Mouse (Mus musculus): ENCODE results near the gene Rpl10a.
A peak's percentile ranks its signal among the peaks of the same experiment; 100 is the strongest.

Rpl10a gene

GRCm38 (mm10) chr17:28360531-28361277 is 32.4 kb downstream of the Rpl10a start:
- no peak for DNase-seq (ENCODE audit: low spot score)

DNA sequence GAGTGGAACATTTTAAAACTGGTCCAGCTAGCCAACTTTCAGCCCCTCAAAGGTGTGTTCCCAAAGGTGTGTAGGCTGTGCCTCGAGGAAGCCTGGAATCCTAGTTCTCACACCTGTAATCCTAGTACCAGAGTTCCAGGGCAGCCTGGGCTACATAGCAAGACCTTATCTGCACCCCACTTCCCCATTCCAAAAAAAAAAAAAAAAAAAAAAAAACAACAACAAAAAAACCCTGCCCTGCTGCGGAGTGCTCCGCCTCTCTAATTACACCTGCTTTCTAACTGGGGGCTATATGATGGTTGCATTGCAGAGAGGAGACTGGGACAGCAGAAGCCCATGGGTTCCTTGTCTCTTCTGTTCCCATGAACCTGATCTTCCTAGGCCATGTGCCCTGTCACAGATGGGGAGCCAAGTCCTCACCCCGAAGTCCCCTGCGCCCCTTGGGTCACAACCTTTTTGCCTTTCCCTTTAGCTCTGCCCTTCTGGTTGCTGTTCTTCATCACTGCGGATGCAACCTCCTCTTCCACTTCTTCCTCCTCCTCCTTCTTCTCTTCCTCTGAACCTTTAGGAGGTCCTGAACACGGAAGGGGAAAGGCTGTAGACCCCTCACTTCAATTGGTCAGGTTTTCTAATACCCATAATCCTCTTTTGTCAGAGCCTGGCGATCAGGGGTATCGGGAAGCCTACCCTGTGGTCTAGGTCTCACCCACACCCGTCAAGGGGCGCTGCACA is 33.8 kb downstream of the Rpl10a start:
- no peak for DNase-seq (ENCODE audit: low spot score)

- no peak for DNase-seq (ENCODE audit: low spot score)
Observed at GRCm38 (mm10) chr17:28362653-28363292, 34.5 kb downstream of the Rpl10a start.

GRCm38 (mm10) chr17:28363507-28363906 is 35.2 kb downstream of the Rpl10a start:
- no peak for DNase-seq (ENCODE audit: low spot score)

- DNase-seq (ENCODE audit: low spot score) = no peak
Observed at GRCm38 (mm10) chr17:28365122-28365521, 36.9 kb downstream of the Rpl10a start, which contains the start of gene Tulp1. TSS of gene Tulp1 (minus strand) at chr17:28365222.

DNA sequence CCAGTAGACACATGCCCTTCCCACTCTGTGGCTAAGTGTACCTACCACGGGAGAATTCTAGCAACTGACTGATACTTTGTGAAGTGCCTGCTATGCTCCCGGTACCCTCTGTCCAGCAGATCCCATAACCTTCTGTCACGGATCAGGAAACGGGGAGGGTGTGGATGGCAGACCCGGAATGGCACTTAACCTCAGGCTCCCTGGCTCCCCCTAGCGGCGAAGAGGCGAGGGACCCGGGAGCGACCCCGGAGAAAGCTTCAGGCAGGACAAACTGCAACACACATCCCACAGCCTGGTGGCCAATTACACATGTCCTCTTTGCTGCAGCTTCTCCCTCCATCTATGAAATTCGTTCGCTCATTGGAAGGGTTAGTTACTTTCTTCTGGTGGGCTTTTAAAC is 40.2 kb downstream of the Rpl10a start:
- no peak for DNase-seq (ENCODE audit: low spot score)

DNA sequence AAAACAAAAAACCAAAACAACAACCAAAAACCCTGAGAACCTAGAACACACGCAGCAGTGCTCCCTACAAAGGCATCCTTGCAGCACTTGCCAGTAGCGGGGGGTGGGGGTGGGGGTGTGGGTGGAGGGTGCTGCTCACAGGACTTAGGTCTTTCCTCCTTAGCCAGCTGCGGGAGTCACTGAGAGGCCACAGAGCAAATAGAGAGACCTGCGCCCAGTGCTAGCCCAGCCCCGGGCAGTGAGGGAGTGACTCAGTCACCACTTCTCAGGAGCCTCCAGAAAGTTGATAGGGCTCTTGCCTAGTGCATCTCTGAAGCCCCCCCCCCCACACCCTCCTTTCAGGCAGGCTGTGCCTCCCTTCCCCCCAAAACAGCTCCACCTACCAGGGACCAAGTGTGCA is 40.8 kb downstream of the Rpl10a start:
- DNase-seq (ENCODE audit: low spot score) = no peak

DNA sequence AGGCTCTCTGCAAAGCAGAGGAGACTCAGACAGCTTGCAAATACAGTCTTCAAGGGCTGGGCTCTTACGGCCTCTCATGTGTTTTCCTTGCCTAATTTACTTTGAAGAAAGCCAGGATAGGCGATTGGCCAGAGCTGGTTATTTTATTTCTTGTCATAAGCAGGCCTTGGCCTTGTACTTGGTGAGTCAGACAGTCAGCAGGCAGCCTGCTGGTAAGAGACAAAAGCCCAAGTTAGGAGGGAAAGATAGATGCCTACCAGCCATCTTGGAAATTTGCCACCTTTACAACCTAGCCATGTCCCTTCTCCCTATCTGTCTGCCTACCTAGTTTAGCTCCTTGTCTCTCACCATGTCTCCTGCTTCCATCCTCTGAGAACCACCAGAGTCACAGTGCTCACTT is 43.0 kb downstream of the Rpl10a start:
- peak; percentile 64 for DNase-seq (ENCODE audit: low spot score)

DNA sequence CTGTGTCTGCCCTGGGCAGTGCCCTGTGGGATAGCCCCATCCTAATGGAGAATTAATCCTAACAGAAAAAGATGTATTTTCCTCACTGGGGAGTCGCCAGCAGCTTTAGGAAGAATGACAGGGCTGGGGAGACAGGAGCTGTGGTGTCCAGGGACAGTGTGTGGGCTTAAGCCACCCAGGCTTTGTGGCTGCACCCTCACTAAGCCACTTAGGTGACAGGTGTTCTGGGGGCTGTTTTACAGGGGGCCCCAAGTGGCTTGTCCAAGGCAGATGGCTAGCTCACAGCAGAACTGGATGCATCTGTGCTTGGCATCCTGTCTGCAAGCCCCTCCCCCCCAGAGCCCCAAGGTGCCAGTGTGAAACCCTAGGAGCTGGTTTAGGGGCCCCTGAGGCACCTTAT is 43.7 kb downstream of the Rpl10a start:
- DNase-seq (ENCODE audit: low spot score) = no peak

GRCm38 (mm10) chr17:28373821-28374220 is 45.5 kb downstream of the Rpl10a start:
- no peak for DNase-seq (ENCODE audit: low spot score)

- DNase-seq (ENCODE audit: low spot score) = no peak
Observed at GRCm38 (mm10) chr17:28374494-28374893, 46.2 kb downstream of the Rpl10a start.

- DNase-seq (ENCODE audit: low spot score) = no peak
Observed at GRCm38 (mm10) chr17:28375592-28376061, 47.4 kb downstream of the Rpl10a start.

DNA sequence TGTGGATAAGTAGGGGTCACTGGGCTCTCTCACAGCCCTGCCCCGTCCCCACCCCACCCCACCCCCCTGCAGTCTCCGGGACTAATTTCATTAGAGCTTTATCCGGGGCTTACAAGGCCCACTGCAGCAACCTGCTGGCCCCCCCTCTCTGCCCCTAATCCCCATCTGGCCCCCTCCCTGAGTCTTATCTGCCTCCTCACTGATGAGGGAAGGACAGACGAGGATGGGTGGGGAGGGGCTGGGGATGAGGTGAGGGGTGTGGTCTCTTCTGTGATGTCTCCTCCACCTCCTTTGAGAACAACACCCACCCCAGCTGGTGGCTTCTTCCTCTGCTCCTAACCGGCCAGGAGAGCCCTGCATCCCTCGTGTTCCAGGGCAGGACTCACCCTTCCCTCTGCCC is 52.0 kb downstream of the Rpl10a start:
- no peak for DNase-seq (ENCODE audit: low spot score)
